Mouse (Mus musculus): ENCODE measurements at regions not wholly inside any gene's neighbourhood (a gene's known extent, or its start where the extent isn't known, plus 50 kb on each side); places are given as distances from the start of the nearest gene placed in this dataset.

DNA sequence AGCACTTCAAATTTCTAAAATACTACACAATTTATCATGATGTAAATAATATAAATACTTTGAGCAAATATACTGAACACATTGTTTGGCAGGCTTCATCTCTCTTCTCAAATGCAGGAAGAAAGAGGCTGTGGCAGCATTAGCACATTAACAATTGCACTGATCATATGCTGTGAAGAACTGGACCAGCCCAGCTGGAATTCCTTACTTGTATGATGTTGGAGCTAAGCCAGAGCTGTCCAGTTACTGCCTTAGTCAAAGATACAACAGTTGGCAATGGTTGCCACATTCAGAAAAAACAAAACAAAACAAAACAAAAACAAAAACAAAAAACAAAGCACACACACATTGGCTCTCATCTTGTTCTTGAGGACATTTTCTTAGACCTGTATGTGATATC is 369.0 kb downstream of the Bmper start:
- ATAC-seq, result no peak
- Histone ChIP-seq H3K27me3 (no peaks in the 10 kb centered on the region), H3K36me3 (no peaks in the 10 kb centered on the region), H3K9me3 (no peaks in the 10 kb centered on the region), H3K4me3 (replicated peaks) (no peak overlapping the region), H3K4me1 (replicated peaks) (no peaks in the 10 kb centered on the region), H3K9ac (replicated peaks) (no peak overlapping the region), H3K27ac (no peak overlapping the region), H3K4me2 (replicated peaks) (no peak overlapping the region)

DNA sequence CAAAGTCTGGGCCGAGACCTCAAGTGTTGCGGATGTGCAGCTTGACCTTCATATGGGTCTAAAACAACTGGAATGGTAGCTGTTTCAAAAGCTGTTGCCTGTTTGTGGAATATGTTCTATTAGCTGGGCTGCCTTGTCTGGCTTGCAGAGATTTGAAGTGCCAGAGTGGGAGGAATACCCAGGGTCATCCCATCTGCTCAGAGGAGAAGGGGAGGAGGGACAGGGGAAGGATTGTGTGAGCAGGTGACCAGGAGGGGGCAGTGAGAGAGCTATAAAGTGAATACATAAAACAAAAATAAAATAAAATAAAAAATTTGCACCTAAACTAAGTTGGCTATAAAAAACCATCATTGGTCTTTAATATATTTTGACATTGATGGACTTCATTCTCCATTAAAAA is 377.7 kb downstream of the Bmper start:
- 96% methylated on average over 2 of the region's 2 CpGs for WGBS
- ATAC-seq, result no peak
- no peak overlapping the region for H3K27ac ChIP-seq
- no peaks in the 10 kb centered on the region for H3K4me1 ChIP-seq (replicated peaks)
- H3K9ac ChIP-seq (replicated peaks), result no peak overlapping the region
- H3K4me2 ChIP-seq (replicated peaks), result no peak overlapping the region
- no peaks in the 10 kb centered on the region for H3K9me3 ChIP-seq
- H3K27me3 ChIP-seq, result no peaks in the 10 kb centered on the region
- H3K4me3 ChIP-seq (replicated peaks), result no peak overlapping the region
- H3K36me3 ChIP-seq, result no peaks in the 10 kb centered on the region
